Mouse (Mus musculus): ENCODE data around the gene Gapdhs.

DNA sequence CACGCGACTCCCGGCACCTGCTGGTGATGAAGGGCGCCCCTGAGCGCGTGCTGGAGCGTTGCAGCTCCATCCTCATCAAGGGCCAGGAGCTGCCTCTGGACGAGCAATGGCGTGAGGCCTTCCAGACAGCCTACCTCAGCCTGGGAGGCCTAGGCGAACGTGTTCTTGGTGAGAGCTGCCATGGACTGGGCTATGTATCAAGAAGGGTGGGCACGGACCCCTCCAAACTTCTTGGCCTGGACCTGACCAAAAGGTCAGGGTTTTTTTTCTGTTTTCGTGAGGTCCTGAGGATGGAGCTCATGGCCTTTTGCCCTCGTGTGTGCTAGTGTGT is 25.8 kb downstream of the Gapdhs start:
- TF ChIP-seq ZC3H11A (IDR thresholded peaks at IDR 0.05; ENCODE audit: borderline replicate concordance, low read depth, low read length) (no peak), HCFC1 (IDR thresholded peaks at IDR 0.05; ENCODE audit: borderline replicate concordance, insufficient read depth, low read length) (no peak), CHD2 (IDR thresholded peaks at IDR 0.05; ENCODE audit: low read depth, low read length) (no peak), ZNF384 (IDR thresholded peaks at IDR 0.05; ENCODE audit: low read depth, low read length) (no peak)
